Mouse (Mus musculus): ENCODE data around the gene H2-M10.3. TPM values are rescaled to one million over a fixed set of nuclear protein-coding genes. Genes with fewer than 3 reads are reported as not detected.
A peak's percentile ranks its signal among the peaks of the same experiment; 100 is the strongest.
"Not testable (repeated sequence)": the region's sequence is repeated elsewhere in the genome, so short reads cannot be mapped to it uniquely, and the experiment has no call there.

The H2-M10.3 gene
- not detected in 2 replicates for polyA plus RNA-seq (2015; fragmentation: Nextera tagmentation; extraction: Ambion mirVana)

DNA sequence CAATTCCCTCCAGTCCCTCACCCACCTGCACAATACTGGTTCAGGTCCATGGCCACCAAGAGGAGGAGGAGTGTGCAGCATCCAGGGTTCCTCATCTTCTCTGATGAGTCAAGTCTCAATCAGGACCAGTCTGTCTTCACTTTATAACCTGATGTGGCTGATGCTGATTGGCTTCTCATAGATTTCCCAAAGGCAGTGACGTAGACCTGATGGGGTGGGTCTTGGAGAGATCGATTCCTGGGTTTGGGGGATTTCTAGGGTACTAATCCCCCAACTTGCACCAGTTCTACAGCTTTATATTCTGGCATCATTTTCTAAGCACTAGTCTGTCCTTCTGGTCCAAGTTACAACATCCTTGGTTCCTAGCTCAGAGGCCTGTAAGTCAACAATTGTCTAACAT, at the start of gene H2-M10.3:
TSS of gene H2-M10.3 (minus strand) at position 101 of the 400 bp plus-strand sequence.
- H3K9ac ChIP-seq; H3K4me1 ChIP-seq; H3K27me3 ChIP-seq; H3K9me3 ChIP-seq; H3K4me3 ChIP-seq; H3K36me3 ChIP-seq; H3K27ac ChIP-seq; ATAC-seq (ENCODE audit: borderline replicate concordance, extremely low read depth, low FRiP score, low TSS enrichment); H3K4me2 ChIP-seq: not testable (repeated sequence)
- 84% methylated on average over 2 of the region's 2 CpGs for WGBS

DNA sequence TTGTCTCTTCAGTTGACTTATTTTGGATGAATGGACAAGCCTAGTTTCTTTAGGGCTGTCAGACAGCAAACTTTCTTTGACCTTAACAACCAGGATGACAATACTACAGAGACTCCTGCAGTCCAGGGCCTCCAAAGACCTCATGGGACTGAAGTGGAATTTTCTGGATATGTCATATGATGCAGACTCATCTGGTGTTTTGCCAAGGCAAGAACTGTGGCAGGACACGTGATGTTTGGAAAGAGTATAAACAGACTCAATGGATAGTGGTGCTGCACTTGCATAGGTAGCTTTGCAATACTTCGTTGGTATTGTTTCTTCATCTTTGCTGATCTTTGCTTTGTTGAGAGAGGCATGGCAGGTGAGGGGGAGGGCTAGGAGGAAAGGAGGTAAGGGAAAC, 49.2 kb upstream of the H2-M10.3 start:
- Histone ChIP-seq H3K27ac (no peak overlapping the region), H3K36me3 (no peaks in the 10 kb centered on the region), H3K27me3 (no peaks in the 10 kb centered on the region), H3K9me3 (no peaks in the 10 kb centered on the region), H3K4me2 (no peak overlapping the region), H3K4me1 (no peaks in the 10 kb centered on the region), H3K4me3 (no peak overlapping the region), H3K9ac (no peak overlapping the region)
- WGBS: 41% methylated on average over 2 of the region's 2 CpGs
- no peak for ATAC-seq (ENCODE audit: borderline replicate concordance, extremely low read depth, low FRiP score, low TSS enrichment)

DNA sequence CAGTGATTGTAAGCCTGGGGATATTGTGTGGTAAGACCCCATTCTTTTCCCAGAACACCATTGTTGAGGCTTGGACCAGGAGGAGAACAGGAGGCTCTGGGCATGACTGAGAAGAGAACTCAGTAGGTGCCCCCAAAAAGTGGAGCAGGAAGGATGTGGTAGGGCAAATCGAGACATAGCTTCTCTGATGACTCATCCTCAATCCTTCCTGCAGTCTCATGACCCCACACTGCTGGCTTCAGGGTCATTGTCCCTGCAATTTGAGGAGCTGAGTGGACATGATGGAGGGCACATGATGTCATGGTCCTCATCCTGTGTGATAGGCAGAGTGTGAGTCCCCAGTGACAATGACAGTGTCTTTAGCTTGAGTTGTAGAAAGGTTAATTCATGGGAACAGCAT, 47.2 kb upstream of the H2-M10.3 start:
- Histone ChIP-seq H3K27me3 (no peaks in the 10 kb centered on the region), H3K27ac (no peak overlapping the region), H3K36me3 (no peaks in the 10 kb centered on the region), H3K4me3 (no peak overlapping the region), H3K9ac (no peak overlapping the region), H3K4me2 (no peak overlapping the region), H3K9me3 (no peaks in the 10 kb centered on the region), H3K4me1 (no peaks in the 10 kb centered on the region)
- WGBS: 27% methylated on average over 1 of the region's 1 CpGs
- ATAC-seq (ENCODE audit: borderline replicate concordance, extremely low read depth, low FRiP score, low TSS enrichment): no peak

DNA sequence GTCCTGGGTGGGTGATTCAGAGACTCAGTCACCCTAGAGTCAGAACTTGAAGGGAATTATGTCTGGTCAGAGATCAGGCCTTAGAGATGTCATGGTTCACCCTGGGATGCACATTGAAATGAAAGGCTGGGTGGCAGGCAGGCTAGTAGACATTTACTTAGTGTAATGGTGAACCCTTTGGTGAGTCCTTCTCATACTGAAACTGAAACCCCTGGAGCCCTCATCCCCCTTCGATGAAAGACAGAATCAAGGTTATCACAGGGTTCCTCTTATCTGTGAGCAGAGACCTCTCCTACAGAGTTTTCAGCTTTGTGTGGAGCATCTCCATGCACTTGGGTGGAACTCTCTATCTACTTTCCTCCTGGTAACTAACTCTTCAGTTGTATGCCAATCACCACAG, 46.1 kb upstream of the H2-M10.3 start:
- no peak overlapping the region for H3K9ac ChIP-seq
- ATAC-seq (ENCODE audit: borderline replicate concordance, extremely low read depth, low FRiP score, low TSS enrichment): no peak
- WGBS: 67% methylated on average over 1 of the region's 1 CpGs
- H3K9me3 ChIP-seq: no peaks in the 10 kb centered on the region
- no peak overlapping the region for H3K4me2 ChIP-seq
- H3K27me3 ChIP-seq: no peaks in the 10 kb centered on the region
- H3K27ac ChIP-seq: no peak overlapping the region
- no peak overlapping the region for H3K4me3 ChIP-seq
- no peaks in the 10 kb centered on the region for H3K4me1 ChIP-seq
- no peaks in the 10 kb centered on the region for H3K36me3 ChIP-seq

DNA sequence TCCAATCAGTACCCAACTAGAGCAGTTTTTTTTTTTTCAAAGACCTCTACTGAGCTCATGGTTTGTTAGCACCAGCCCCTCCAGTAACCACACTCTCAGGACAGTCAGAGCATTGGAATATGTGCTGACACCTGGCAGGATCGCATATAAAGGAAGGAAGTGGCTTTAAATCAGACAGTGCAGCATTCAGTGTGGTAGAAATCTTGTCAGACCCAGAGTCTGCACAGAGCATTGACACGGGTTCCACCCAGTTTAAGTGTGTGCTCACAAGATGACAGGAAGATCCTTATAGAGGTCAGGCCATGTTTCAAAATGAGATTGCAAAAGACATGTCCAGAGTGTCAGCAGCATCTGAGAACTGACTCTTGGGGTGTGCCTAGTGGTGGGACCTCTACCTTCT, 21.7 kb upstream of the H2-M10.3 start:
- H3K36me3 ChIP-seq: no peaks in the 10 kb centered on the region
- 59% methylated on average over 2 of the region's 2 CpGs for WGBS

DNA sequence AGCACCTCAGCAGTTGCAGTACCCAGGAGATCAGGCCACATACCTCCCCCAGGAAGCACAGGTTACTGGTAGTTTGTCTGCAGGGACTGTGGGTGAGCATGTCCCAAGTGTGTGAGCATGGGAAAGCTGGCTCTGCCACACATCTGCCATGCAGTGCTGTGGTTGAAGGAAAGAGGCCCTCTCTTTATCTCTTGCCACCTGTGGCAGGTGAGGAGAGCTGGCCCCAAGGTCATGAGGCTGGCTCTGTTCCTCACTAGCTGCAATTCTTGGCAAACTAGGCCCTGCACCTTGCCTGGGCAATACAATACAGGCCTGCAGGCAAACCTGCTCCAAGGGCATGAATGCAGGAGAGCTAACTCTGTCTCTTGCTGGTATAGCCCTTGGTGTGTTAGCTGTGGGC, 5.8 kb downstream of the H2-M10.3 start:
- H3K27ac ChIP-seq; H3K9ac ChIP-seq; H3K9me3 ChIP-seq; H3K4me2 ChIP-seq; H3K36me3 ChIP-seq; H3K4me3 ChIP-seq; H3K27me3 ChIP-seq; ATAC-seq (ENCODE audit: borderline replicate concordance, extremely low read depth, low FRiP score, low TSS enrichment); H3K4me1 ChIP-seq: not testable (repeated sequence)

More for the DNA sequence above, 21.7 kb upstream of the H2-M10.3 start:
- H3K4me2 ChIP-seq: no peak overlapping the region
- no peak overlapping the region for H3K4me3 ChIP-seq
- no peaks in the 10 kb centered on the region for H3K9me3 ChIP-seq
- no peaks in the 10 kb centered on the region for H3K27me3 ChIP-seq
- H3K27ac ChIP-seq: no peak overlapping the region
- no peak for ATAC-seq (ENCODE audit: borderline replicate concordance, extremely low read depth, low FRiP score, low TSS enrichment)
- H3K9ac ChIP-seq: no peak overlapping the region
- no peaks in the 10 kb centered on the region for H3K4me1 ChIP-seq

DNA sequence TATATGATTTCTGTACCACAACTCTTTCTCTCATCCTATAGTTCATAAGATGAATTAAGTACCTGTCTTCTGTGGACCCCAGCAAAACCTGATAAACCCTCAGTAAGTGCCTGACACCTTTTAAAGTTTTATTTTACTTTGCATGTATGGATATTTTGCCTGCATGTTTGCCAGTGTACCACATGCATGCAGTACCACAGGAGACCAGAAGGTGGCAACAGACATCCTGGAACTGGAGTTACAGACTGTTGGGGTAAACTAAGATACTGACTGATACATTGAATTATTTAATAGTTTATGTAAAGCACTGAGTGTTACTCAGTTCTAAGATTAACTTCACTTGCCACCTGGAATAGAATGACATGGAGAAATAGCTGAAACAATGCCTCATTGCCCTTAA, 10.7 kb downstream of the H2-M10.3 start:
- H3K27ac ChIP-seq; H3K27me3 ChIP-seq; H3K4me1 ChIP-seq; H3K9ac ChIP-seq; H3K9me3 ChIP-seq; H3K4me3 ChIP-seq; ATAC-seq (ENCODE audit: borderline replicate concordance, extremely low read depth, low FRiP score, low TSS enrichment); H3K4me2 ChIP-seq; H3K36me3 ChIP-seq: not testable (repeated sequence)

DNA sequence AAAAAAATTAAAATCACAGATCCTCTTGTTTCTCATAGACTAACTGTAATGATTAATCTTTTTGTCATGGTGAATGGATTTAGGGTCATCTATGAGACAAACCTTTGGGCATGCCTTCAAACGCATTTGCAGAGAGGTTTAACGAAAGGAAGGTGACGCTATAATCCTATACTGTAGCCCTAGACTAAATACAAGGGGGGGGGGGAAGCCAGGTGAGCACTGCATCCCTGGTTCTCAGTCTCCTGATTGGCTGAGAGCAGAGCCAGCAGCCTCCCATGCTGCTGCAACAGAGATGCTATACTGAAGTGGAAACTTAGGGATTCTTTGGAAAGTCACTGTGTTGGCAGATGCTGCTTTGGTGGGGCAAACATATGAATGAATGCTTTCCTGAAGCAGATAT, 12.5 kb downstream of the H2-M10.3 start:
- H3K36me3 ChIP-seq: no peaks in the 10 kb centered on the region
- H3K9ac ChIP-seq: no peak overlapping the region
- no peaks in the 10 kb centered on the region for H3K27me3 ChIP-seq
- WGBS: 35% methylated on average over 3 of the region's 3 CpGs
- H3K9me3 ChIP-seq: no peaks in the 10 kb centered on the region
- H3K4me1 ChIP-seq: no peaks in the 10 kb centered on the region
- no peak for ATAC-seq (ENCODE audit: borderline replicate concordance, extremely low read depth, low FRiP score, low TSS enrichment)
- no peak overlapping the region for H3K27ac ChIP-seq
- H3K4me3 ChIP-seq: no peak overlapping the region
- no peak overlapping the region for H3K4me2 ChIP-seq

DNA sequence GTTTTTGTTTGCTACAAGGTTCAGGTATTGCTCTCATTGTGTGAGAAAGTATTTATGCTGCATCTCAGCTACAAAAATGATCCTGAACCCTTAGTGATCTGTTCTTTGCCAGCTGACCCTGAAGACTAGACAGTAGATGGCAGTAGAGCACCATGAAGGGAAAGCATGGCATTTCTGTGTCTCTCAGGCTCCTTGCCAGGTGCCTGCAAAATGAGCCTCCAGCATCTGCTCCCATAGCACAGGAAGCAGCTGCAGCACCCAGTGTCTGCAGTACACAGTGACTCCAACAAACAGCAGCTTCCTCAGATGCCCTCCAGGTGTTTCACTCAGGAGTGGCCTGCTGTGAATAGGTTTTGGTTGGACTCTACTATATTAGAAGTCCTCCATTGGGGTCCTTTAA, 12.9 kb downstream of the H2-M10.3 start:
- not testable (repeated sequence) for H3K36me3 ChIP-seq; H3K4me3 ChIP-seq; H3K27me3 ChIP-seq; H3K4me1 ChIP-seq; ATAC-seq (ENCODE audit: borderline replicate concordance, extremely low read depth, low FRiP score, low TSS enrichment); H3K9me3 ChIP-seq; H3K27ac ChIP-seq; H3K4me2 ChIP-seq; H3K9ac ChIP-seq

DNA sequence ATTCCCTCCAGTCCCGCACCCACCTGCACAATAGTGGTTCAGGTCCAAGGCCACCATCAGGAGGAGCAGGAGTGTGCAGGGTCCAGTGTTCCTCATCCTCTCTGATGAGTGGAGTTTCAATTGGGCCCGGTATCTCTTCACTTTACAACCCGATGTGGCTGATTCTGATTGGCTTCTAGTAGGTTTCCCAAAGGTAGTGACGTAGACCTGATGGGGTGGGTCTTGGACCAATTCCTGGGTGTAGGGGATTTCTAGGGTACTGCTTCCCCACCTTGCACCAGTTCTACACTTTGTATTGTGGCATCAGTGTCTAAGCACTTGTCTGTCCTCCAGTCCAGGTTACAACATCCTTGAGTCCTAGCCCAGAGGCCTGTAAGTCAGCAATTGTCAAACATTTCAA, 42.2 kb downstream of the H2-M10.3 start, which contains the start of gene H2-M10.1:
TSS of gene H2-M10.1 (minus strand) at position 101 of the 400 bp plus-strand sequence.
- Histone ChIP-seq H3K36me3 (no peaks in the 10 kb centered on the region), H3K4me2 (no peak within 1 kb of the TSS), H3K4me3 (no peak within 1 kb of the TSS), H3K9ac (no peak within 1 kb of the TSS), H3K4me1 (no peaks in the 10 kb centered on the region), H3K9me3 (no peaks in the 10 kb centered on the region), H3K27ac (no peak within 1 kb of the TSS), H3K27me3 (no peaks in the 10 kb centered on the region)
- no peak for ATAC-seq (ENCODE audit: borderline replicate concordance, extremely low read depth, low FRiP score, low TSS enrichment)
- 85% methylated on average over 4 of the region's 4 CpGs for WGBS

DNA sequence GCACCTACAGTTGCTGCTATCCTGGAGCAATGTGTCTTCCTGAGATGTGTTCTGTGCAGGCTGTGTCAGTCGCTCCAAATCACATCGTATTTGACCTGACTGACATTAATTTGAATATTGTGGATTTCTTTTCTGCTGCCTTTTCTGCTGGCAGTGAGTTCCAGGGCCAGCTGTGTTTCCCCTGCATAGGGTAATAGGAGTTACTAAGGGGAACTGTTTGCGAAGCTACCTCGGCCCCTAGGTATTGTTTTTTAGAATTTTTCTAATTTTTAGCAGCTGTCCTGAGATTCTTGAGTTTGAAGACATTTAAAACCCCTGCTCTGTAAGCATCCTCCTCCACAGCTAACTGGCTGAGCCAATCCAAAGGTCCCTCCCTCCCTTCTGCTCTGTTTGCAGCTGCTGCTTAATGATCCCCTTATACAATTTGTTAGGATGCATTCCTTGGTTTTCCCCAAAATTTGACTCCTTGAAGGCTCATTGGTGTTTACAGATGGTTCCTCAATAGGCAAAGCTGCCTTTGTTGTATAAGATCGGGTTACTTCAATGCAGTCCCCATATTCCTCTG, 52.4 kb downstream of the H2-M10.3 start:
- 31% methylated on average over 5 of the region's 5 CpGs for WGBS
- Histone ChIP-seq H3K4me3 (peak overlapping the region; percentile 50), H3K9ac (no peak overlapping the region), H3K4me1 (no peaks in the 10 kb centered on the region), H3K9me3 (no peaks in the 10 kb centered on the region), H3K27ac (no peak overlapping the region), H3K4me2 (peak overlapping the region; percentile 84), H3K27me3 (no peaks in the 10 kb centered on the region), H3K36me3 (no peaks in the 10 kb centered on the region)
- no peak; the same call in 1 of the 2 replicates for ATAC-seq (ENCODE audit: borderline replicate concordance, extremely low read depth, low FRiP score, low TSS enrichment)

DNA sequence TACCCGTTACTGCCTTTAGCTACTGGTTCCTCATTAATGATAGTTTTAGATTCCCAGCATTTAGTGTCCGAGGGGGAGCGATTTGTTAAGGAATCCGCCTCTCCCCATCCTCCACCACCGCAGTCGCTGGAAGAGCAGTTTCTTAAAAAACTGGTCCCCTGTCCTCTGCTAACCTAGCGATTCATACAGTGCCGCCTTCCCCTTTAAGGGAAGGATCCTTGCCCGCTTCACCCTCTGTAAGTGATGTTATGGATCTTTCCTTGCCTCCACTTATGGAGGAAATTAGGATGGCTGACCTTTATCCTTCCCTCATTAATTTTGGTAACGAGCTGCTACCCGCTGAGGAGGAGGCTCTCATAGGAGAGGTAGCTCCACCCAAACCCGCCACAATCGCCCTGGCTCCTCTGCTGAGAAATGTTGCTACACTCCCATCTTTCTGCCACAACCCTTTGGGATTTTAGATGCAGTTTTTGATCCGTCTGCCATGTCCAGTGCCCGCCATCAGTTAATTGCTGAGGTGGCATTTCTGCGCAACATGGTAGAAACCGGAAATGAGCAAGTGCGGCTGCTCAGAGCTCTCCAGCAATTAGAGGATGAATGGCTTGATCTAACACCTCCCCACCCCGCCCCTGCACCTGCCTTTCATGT, 53.1 kb downstream of the H2-M10.3 start:
- Histone ChIP-seq H3K4me1 (no peaks in the 10 kb centered on the region), H3K27ac (peak overlapping the region; percentile 41; the same call in 1 of the 2 replicates), H3K4me2 (peak overlapping the region; percentile 84), H3K9me3 (no peaks in the 10 kb centered on the region), H3K36me3 (no peaks in the 10 kb centered on the region), H3K4me3 (peak overlapping the region; percentile 50), H3K27me3 (no peaks in the 10 kb centered on the region), H3K9ac (peak overlapping the region; percentile 44)
- peak; percentile 65; the same call in 1 of the 2 replicates for ATAC-seq (ENCODE audit: borderline replicate concordance, extremely low read depth, low FRiP score, low TSS enrichment)
- under 1% methylated on average over 19 of the region's 19 CpGs for WGBS

Measured in lung, embryonic 15.5 days (tissue).